Mouse (Mus musculus): ENCODE data around the gene Srarp. TPM values are rescaled to one million over a fixed set of nuclear protein-coding genes. Genes with fewer than 3 reads are reported as not detected.

Gene Srarp
- total RNA-seq, 2 experiments from 2014 or later: 4.7 to 5.1 TPM

DNA sequence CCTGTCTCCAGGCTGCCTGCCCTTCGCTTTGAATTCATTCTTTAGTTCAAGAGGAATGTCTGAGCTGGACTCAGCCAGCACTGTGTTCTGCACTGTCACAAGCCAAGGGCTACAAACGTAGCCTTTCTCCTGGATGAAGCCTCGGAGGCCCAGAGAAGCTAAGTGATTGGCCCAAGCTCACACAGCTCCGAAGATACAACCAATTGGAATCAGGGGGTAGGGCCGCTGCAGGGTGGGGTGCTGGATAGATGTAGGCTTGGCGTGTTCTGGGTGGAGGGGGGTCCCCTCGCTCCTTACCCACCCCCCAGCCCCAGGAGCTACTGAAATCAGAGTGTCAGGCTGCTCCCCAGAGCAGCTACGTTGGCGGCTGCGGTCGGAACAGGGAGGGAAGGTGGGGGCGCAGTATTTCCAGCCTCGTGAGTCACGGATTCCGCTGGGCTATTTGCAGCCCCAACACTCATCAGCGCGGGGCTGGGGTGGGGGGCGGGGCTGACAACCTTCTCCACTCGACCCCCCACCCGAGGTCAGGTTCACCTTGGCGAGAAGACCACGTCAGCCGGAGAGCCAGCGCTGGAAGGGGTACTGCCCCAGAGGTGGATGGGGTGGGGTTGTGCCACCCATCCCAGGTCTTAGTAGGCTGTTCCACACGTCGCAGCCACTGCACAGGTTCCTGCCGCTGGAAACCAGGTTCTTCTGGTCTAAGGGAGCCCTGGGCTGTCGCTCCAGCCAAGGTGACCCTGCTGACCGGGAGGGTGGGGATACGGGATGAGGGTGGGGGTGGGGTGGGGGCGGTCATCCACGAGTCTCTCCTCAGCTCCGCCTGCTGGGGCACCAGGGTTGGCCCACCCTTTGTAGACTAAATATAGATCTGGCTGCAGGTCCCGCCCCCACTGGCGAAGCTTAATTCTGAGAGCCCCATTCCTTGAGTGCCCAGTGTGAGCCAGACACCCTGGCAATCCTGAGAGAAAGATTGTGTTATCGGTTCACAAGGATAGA lies 10.1 kb downstream of the Srarp start:
- peak; percentile 59 to 61 for DNase-seq

GRCm38 (mm10) chr4:141423691-141424431 lies 12.0 kb downstream of the Srarp start:
- no peak for DNase-seq

DNA sequence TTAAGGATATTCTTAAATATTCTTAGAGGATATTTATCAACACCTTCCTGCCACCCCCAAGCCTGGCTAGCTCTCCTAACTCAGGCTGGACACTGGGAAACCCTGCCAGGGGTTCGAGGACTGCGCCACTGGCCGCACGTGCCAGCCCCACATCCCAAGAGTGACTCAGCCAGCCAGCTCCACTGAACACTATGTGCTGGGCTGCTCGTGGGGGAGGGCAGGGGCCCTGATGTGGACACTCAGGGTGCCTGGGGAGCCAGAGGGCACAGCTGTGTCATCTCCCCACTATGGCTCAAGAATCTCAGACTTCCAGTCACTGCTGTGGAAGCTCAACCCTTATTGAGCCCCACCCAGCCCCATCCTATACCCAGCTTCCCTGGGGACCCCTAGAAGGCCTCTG lies 12.6 kb downstream of the Srarp start:
- DNase-seq: no peak

- DNase-seq: no peak
Measured at GRCm38 (mm10) chr4:141422841-141423240, 13.1 kb downstream of the Srarp start.

GRCm38 (mm10) chr4:141421423-141421822 lies 14.5 kb downstream of the Srarp start:
- no peak for DNase-seq

GRCm38 (mm10) chr4:141420886-141421285 lies 15.0 kb downstream of the Srarp start:
- DNase-seq: no peak

DNA sequence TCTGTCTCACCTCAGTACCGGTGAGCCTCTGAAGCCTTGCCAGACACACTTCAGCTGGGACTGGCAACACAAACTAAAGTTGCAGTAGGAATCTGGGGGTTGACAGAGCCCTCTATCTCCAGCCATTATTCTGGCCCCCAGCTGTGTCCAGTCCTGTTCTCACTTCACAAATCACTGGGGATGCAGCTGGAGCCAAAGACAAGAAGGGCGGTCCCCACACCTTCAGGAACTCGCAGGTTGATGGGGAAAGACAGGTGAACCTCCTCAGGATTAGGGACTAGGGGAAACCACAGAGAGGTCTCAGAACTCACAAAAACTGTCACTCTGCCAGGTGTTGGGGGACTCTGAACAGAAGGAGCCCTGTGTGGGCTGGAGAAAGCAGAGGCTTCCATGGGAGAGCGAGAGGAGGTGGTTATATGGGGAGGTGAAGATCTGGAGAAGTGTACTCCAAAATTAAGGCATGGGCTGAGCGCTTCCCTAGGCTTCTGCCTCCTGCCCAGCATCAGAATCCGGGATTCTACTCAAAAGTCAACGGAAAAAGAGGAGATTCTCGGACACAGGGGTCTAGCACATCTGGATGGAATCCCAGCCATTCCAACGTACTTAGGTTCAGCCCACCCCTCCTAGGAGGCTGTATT lies 15.6 kb downstream of the Srarp start, which contains the start of gene Hspb7:
Hspb7 (plus strand) TSS at position 588 of the 638 bp plus-strand sequence.
- no peak for DNase-seq

DNA sequence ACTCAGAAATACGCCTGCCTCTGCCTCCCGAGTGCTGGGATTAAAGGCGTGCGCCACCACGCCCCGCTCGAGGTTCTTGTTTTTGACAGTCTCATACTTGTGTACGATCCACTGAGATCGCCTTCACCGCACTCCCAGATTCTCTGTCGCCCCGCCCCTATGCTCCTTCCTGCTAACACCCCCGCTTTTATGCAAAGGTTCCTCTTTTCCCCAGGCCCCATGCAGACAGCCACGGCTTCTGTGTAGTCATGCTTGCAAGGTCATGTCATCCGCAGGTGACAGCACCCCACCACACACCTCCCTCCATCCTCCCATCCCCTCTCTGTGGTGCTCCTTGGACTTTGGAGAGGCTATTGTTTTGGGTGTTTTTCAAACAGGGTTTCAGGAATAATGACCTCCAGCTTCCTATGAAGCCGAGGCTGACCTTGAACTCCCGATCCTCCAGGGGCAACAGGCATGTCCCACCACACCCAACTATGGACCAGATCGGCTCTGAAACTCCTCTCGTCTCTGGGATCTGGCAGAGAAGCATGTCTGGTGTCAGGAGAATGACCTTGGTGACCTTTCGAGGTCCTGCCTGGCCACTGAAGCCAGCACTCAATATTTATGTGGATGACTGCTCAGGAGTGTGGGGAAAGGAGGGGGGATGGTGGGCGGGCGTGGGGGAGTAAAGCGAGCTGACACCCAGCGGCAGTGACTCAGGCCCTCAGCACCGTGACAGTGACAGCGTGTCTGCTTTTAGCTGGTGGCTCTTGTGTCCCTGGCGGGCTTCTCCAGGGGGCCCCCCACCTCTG lies 16.3 kb downstream of the Srarp start:
- DNase-seq: no peak

- no peak for DNase-seq
Measured at GRCm38 (mm10) chr4:141415924-141416323, 20.0 kb downstream of the Srarp start, which contains the start of gene Clcnkb. Gene Clcnkb, minus strand, starts transcription at chr4:141416014.

- no peak for DNase-seq
Measured at GRCm38 (mm10) chr4:141411430-141411992, 24.4 kb downstream of the Srarp start.

- DNase-seq: no peak
Measured at GRCm38 (mm10) chr4:141408577-141408976, 27.3 kb downstream of the Srarp start.

GRCm38 (mm10) chr4:141406516-141407299 lies 29.2 kb downstream of the Srarp start:
- no peak for DNase-seq

GRCm38 (mm10) chr4:141405314-141405622 lies 30.6 kb downstream of the Srarp start:
- no peak for DNase-seq

DNA sequence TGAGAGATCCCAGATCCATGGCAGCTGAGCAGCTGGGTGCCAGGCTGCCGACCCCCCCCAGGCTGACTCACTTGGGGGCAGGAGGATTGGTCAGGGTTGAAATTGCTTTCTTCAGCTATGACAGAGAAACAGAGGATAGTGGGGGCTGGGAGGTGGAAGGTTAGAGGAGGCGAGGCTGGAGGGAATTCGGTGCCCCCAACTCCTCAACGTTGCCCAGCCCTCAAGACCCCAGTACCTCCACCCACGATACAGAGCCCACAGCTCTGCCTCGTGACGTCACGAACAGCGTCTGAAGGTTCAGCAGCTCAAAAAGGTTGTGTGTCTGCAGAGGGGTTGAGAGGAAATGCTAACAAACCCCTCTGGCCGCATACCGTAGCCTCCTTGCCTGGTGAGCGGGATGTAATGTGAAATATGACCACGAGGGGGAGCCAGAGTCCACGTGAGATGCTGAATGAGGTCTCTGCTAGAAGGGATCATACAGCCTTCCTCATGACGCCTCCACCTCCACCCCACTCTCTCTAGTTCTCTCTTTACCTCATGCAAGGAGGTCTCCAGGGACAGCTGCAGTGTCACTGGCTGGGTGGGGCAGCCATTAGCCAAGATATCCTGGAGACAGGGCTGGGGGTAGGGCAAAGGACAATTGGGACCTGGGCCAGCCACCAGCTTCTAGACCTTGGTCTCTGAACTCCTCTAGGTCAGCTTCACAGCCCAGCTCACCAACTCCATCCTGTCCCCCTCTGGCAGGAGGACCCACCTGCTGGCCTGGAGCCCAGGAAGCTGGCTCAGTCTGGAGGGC lies 31.2 kb downstream of the Srarp start:
- peak; percentile 86 to 90 for DNase-seq

DNA sequence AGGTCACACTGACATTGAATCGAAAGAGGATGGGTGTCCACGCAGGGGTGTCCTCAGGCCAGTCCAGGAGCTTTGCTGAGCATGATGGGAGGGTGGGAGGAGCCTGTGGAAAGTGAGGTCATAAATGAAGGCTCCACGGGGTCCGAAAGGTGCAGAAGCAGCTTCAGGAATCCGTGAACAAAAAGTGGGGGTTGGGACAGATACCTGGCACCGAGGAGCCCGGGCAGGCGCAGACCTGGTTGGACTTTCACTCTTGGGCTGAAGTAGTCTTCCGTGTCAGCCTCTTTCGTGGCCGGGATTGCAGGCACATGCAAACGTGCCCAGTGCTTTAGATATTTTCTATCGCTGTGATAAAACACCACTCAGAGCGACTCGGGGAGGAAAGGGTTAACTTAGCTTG lies 35.7 kb downstream of the Srarp start:
- no peak for DNase-seq

DNA sequence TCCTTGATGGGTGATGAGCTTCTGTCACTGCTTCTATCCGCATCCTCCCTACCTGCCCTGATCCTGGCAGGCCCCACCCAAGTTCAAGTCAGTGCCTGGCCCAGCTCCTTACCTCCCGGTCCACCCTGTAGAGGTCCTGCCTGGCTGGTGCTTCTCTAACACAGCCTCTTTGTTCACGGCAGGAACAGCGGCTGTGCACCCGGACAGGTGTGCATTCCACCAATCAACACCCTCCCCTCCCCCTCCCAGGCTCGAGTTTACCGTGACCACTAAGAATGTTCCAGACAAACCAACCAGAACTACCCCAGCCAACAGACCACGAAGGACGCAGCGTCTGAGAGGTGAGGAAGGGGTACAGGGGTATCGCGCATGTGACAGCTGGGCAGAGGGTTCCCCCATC lies 37.4 kb downstream of the Srarp start, which contains the start of gene Clcnka:
Clcnka (minus strand) TSS at position 180 of the 400 bp plus-strand sequence.
- DNase-seq: no peak

- no peak for DNase-seq
Measured at GRCm38 (mm10) chr4:141397861-141398260, 38.0 kb downstream of the Srarp start.

DNA sequence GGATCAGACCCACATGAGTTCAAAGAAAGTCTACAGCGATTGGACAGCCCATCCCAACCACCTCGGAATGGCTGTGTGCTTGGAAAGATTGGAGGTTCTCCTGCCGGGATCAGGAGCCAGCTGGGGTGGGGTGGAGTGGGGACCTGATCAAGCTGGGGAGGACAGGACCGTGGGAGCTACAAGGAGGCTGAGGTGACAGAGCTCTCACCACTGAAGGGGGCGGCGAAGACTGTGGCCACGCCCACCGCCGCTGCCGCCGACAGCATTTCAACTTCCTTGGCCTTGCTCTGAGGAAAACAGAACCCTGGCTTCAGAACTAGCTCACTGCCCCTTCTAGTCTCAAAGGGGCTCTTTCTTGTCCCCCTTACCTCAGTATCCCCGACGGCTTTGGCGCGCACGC lies 41.2 kb downstream of the Srarp start:
- no peak for DNase-seq

DNA sequence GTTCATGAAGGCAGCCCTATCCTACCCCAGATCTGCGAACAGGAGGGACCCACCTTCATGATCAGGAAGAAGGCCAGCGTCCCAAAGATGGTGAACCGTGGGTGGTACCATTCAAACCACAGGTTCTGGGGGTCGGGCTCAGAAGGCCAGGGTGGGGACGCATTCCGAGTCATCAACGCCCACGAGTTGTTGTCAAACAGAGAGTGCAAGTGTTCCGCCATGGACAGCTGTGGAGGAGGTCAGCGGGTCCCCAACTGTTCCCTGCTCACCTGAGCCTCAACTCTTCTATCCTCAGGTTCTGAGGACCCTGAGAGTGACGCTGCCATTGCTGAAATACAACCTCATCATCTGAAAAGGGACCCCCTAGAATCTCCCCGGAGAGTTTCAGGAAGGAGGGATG lies 44.6 kb downstream of the Srarp start:
- DNase-seq: no peak
